Mouse (Mus musculus): Measurements from ENCODE around the gene Naip2. TPM values are rescaled to one million over a fixed set of nuclear protein-coding genes. Genes with fewer than 3 reads are reported as not detected.

Naip2 gene
- total RNA-seq, 2 experiments from 2014 or later: 0.14 TPM

GRCm38 (mm10) chr13:100112218-100112972 lies 89.5 kb downstream of the Naip2 start:
- DNase-seq (ENCODE audit: low spot score): no peak

GRCm38 (mm10) chr13:100107652-100108472 lies 94.0 kb downstream of the Naip2 start, which contains the start of gene Serf1:
Serf1 (plus strand) TSS chr13:100108012.
- DNase-seq (ENCODE audit: low spot score): peak; percentile 70

GRCm38 (mm10) chr13:100103748-100104254 lies 98.1 kb downstream of the Naip2 start, which contains the start of gene Bdp1:
Bdp1 (minus strand) TSS chr13:100104070.
- peak; percentile 95 for DNase-seq (ENCODE audit: low spot score)

GRCm38 (mm10) chr13:100103052-100103658 lies 98.7 kb downstream of the Naip2 start:
- no peak for DNase-seq (ENCODE audit: low spot score)

- no peak for DNase-seq (ENCODE audit: low spot score)
Measured at GRCm38 (mm10) chr13:100098808-100099207, 103.1 kb downstream of the Naip2 start.

Other genes with a start within 250 kb of the Naip2 start
- 10 to 100 TPM; 29.2 to 33.6 TPM for gene Mccc2, start 186.5 kb downstream of the Naip2 start, total RNA-seq (2021)
- gene Bdp1, start 98.0 kb downstream of the Naip2 start, total RNA-seq (2021): 10 to 100 TPM; 14.3 to 15.3 TPM
- gene Serf1, start 94.1 kb downstream of the Naip2 start, total RNA-seq (2021): 1 to 10 TPM; 7.9 to 8.7 TPM
- 10 to 100 TPM; 13.4 to 14.6 TPM for gene Smn1, start 77.2 kb downstream of the Naip2 start, total RNA-seq (2021)
- gene Naip5, start 44.2 kb upstream of the Naip2 start, total RNA-seq (2021): under 1 TPM in 1 of 2 experiments, not detected in 1; 0.14 TPM
- gene Naip6, start 115.6 kb upstream of the Naip2 start, total RNA-seq (2021): under 1 TPM; 0.07 TPM